Mouse (Mus musculus): ENCODE results near the gene Xrcc4. TPM values are rescaled to one million over a fixed set of nuclear protein-coding genes. Genes with fewer than 3 reads are reported as not detected.
A peak's percentile ranks its signal among the peaks of the same experiment; 100 is the strongest.
"Not testable (repeated sequence)": the region's sequence is repeated elsewhere in the genome, so short reads cannot be mapped to it uniquely, and the experiment has no call there.

The Xrcc4 gene
- polyA plus RNA-seq, 1 experiment from 2014 or later = 5.8 TPM

GRCm38 (mm10) chr13:89779208-89779911, 310.0 kb downstream of the Xrcc4 start:
- Histone ChIP-seq H3K9ac (ENCODE audit: low read depth, low read length) (no peak overlapping the region), H3K27ac (ENCODE audit: low read length) (no peak overlapping the region), H3K4me2 (ENCODE audit: low read depth, low read length) (no peak overlapping the region), H3K4me3 (ENCODE audit: low read depth, low read length) (no peak overlapping the region), H3K4me1 (ENCODE audit: control insufficient read depth, low read depth, low read length) (no peaks in the 10 kb centered on the region), H3K36me3 (ENCODE audit: control insufficient read depth, insufficient read depth) (no peaks in the 10 kb centered on the region), H3K27me3 (ENCODE audit: control insufficient read depth, insufficient read depth, low read depth, low read length) (no peaks in the 10 kb centered on the region), H3K9me3 (replicated peaks; ENCODE audit: control insufficient read depth, low read length) (no peaks in the 10 kb centered on the region)
- no peak for ATAC-seq (ENCODE audit: low read depth)
- WGBS (ENCODE audit: insufficient replicate concordance) = 42% methylated on average over 7 of the region's 7 CpGs

- Histone ChIP-seq H3K9ac (ENCODE audit: low read depth, low read length) (no peak overlapping the region), H3K4me2 (ENCODE audit: low read depth, low read length) (no peak overlapping the region), H3K27me3 (ENCODE audit: control insufficient read depth, insufficient read depth, low read depth, low read length) (no peaks in the 10 kb centered on the region), H3K36me3 (ENCODE audit: control insufficient read depth, insufficient read depth) (no peaks in the 10 kb centered on the region), H3K9me3 (replicated peaks; ENCODE audit: control insufficient read depth, low read length) (no peaks in the 10 kb centered on the region), H3K4me3 (ENCODE audit: low read depth, low read length) (no peak overlapping the region), H3K27ac (ENCODE audit: low read length) (no peak overlapping the region), H3K4me1 (ENCODE audit: control insufficient read depth, low read depth, low read length) (no peaks in the 10 kb centered on the region)
- WGBS (ENCODE audit: insufficient replicate concordance) = 82% methylated on average over 1 of the region's 1 CpGs
- ATAC-seq (ENCODE audit: low read depth) = no peak
Measured at GRCm38 (mm10) chr13:89777764-89778163, 311.6 kb downstream of the Xrcc4 start.

DNA sequence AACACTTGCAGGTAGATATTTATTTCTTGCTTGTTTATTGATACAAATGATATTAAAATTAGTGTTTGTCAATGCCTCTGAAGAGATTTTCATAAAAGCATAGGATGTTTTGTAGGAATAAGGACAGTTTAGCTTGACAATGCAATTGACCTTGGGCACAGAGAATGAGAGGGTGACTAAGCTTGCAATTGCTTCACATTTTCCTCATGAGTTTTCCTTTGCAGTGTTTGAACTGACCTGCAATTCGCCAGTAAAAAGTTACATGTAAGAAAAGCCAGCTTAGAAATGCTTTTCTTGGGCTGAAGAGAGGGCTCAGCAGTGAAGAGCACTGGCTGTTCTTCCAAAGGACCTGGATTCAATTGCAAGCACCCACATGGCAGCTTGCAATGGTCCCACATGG, 312.3 kb downstream of the Xrcc4 start:
- Histone ChIP-seq H3K27ac (ENCODE audit: low read length) (no peak overlapping the region), H3K4me3 (ENCODE audit: low read depth, low read length) (no peak overlapping the region)
- 30% methylated on average over 1 of the region's 1 CpGs for WGBS (ENCODE audit: insufficient replicate concordance)

GRCm38 (mm10) chr13:89766551-89766950, 322.9 kb downstream of the Xrcc4 start:
- H3K4me1 ChIP-seq (ENCODE audit: control insufficient read depth, low read depth, low read length) = no peaks in the 10 kb centered on the region
- H3K9ac ChIP-seq (ENCODE audit: low read depth, low read length) = no peak overlapping the region
- no peak for ATAC-seq (ENCODE audit: low read depth)
- H3K27me3 ChIP-seq (ENCODE audit: control insufficient read depth, insufficient read depth, low read depth, low read length) = no peaks in the 10 kb centered on the region
- H3K9me3 ChIP-seq (replicated peaks; ENCODE audit: control insufficient read depth, low read length) = no peaks in the 10 kb centered on the region
- H3K4me2 ChIP-seq (ENCODE audit: low read depth, low read length) = no peak overlapping the region
- no peak overlapping the region for H3K4me3 ChIP-seq (ENCODE audit: low read depth, low read length)
- no peaks in the 10 kb centered on the region for H3K36me3 ChIP-seq (ENCODE audit: control insufficient read depth, insufficient read depth)
- H3K27ac ChIP-seq (ENCODE audit: low read length) = no peak overlapping the region
- 46% methylated on average over 1 of the region's 1 CpGs for WGBS (ENCODE audit: insufficient replicate concordance)

More for the DNA sequence above, 312.3 kb downstream of the Xrcc4 start:
- H3K27me3 ChIP-seq (ENCODE audit: control insufficient read depth, insufficient read depth, low read depth, low read length) = no peaks in the 10 kb centered on the region
- no peak overlapping the region for H3K9ac ChIP-seq (ENCODE audit: low read depth, low read length)
- no peak for ATAC-seq (ENCODE audit: low read depth)
- no peaks in the 10 kb centered on the region for H3K36me3 ChIP-seq (ENCODE audit: control insufficient read depth, insufficient read depth)
- H3K9me3 ChIP-seq (replicated peaks; ENCODE audit: control insufficient read depth, low read length) = no peaks in the 10 kb centered on the region
- H3K4me1 ChIP-seq (ENCODE audit: control insufficient read depth, low read depth, low read length) = no peaks in the 10 kb centered on the region
- H3K4me2 ChIP-seq (ENCODE audit: low read depth, low read length) = no peak overlapping the region

- H3K4me2 ChIP-seq (ENCODE audit: low read depth, low read length) = no peak overlapping the region
- H3K9me3 ChIP-seq (replicated peaks; ENCODE audit: control insufficient read depth, low read length) = no peaks in the 10 kb centered on the region
- H3K27ac ChIP-seq (ENCODE audit: low read length) = no peak overlapping the region
- no peaks in the 10 kb centered on the region for H3K36me3 ChIP-seq (ENCODE audit: control insufficient read depth, insufficient read depth)
- 0 out of 2 replicates have a peak, but pooled peaks have one; percentile 27 for ATAC-seq (ENCODE audit: low read depth)
- no peak overlapping the region for H3K4me3 ChIP-seq (ENCODE audit: low read depth, low read length)
- no peaks in the 10 kb centered on the region for H3K4me1 ChIP-seq (ENCODE audit: control insufficient read depth, low read depth, low read length)
- no peaks in the 10 kb centered on the region for H3K27me3 ChIP-seq (ENCODE audit: control insufficient read depth, insufficient read depth, low read depth, low read length)
- WGBS (ENCODE audit: insufficient replicate concordance) = 54% methylated on average over 3 of the region's 3 CpGs
- H3K9ac ChIP-seq (ENCODE audit: low read depth, low read length) = no peak overlapping the region
Measured at GRCm38 (mm10) chr13:89765966-89766365, 323.4 kb downstream of the Xrcc4 start.

DNA sequence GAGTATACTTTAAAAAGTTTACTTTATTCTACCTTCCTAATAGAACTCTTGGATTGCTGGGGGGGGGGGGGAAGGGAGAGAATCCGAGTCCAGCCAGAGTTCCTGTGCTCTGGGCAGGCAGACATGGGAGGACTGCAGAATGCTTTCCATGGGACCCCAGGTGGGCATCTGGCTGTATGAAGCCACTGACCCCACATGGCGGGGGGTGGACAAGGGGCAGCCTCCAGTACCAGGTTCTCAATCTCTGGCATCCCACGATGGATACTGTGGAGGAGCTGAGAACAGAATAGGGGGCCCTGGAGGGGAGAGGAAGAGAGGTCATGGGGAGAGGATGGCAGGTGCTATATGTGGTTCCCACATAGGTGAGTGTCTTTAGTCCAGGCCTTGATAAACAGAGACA, 327.1 kb downstream of the Xrcc4 start:
- Histone ChIP-seq H3K9ac (ENCODE audit: low read depth, low read length) (no peak overlapping the region), H3K9me3 (replicated peaks; ENCODE audit: control insufficient read depth, low read length) (no peaks in the 10 kb centered on the region), H3K4me3 (ENCODE audit: low read depth, low read length) (no peak overlapping the region), H3K27ac (ENCODE audit: low read length) (no peak overlapping the region), H3K27me3 (ENCODE audit: control insufficient read depth, insufficient read depth, low read depth, low read length) (no peaks in the 10 kb centered on the region), H3K36me3 (ENCODE audit: control insufficient read depth, insufficient read depth) (no peaks in the 10 kb centered on the region), H3K4me1 (ENCODE audit: control insufficient read depth, low read depth, low read length) (no peaks in the 10 kb centered on the region), H3K4me2 (ENCODE audit: low read depth, low read length) (no peak overlapping the region)
- ATAC-seq (ENCODE audit: low read depth) = no peak
- WGBS (ENCODE audit: insufficient replicate concordance) = 36% methylated on average over 3 of the region's 3 CpGs

DNA sequence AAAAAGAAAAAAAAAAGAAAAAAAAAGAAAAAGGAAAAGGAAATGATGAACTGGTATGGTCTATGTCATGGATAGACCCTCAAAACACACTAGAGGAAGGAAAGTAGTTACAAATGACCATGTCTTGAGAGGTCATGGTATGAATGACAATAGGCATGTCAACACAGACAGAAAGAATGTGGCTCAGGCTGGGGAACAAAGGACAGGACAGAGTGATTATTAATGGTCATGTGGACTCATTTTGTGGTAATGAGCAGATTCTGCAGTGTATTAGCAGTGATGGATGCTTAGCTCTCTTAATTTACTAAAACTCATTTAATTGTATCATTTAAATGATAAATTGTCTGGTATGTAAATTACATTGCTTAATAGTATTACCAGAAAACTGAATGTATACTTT, 333.1 kb downstream of the Xrcc4 start:
- no peak for ATAC-seq (ENCODE audit: low read depth)
- no peaks in the 10 kb centered on the region for H3K4me1 ChIP-seq (ENCODE audit: control insufficient read depth, low read depth, low read length)
- no peaks in the 10 kb centered on the region for H3K27me3 ChIP-seq (ENCODE audit: control insufficient read depth, insufficient read depth, low read depth, low read length)
- H3K9me3 ChIP-seq (replicated peaks; ENCODE audit: control insufficient read depth, low read length) = no peaks in the 10 kb centered on the region
- no peak overlapping the region for H3K27ac ChIP-seq (ENCODE audit: low read length)
- H3K36me3 ChIP-seq (ENCODE audit: control insufficient read depth, insufficient read depth) = no peaks in the 10 kb centered on the region
- no peak overlapping the region for H3K9ac ChIP-seq (ENCODE audit: low read depth, low read length)
- H3K4me3 ChIP-seq (ENCODE audit: low read depth, low read length) = no peak overlapping the region
- no peak overlapping the region for H3K4me2 ChIP-seq (ENCODE audit: low read depth, low read length)

DNA sequence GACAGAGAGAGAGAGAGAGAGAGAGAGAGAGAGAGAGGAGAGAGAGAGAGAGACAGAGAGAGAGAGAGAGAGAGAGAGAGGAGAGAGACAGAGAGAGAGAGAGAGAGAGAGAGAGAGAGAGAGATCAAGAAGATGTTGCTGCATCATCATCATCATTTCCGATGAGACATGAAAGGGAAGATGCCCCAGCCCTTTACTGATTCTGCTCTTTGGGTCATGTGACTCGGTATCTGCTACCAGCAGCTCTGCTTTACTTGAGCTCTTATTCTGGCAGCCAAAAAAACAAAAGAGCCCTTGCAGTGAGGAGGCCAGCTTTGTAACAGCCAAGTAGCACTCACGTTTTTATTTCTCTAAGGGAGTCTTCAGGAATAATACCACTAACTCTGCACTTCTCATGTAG, 338.8 kb downstream of the Xrcc4 start:
- H3K4me1 ChIP-seq (ENCODE audit: control insufficient read depth, low read depth, low read length); H3K9ac ChIP-seq (ENCODE audit: low read depth, low read length); H3K4me3 ChIP-seq (ENCODE audit: low read depth, low read length); ATAC-seq (ENCODE audit: low read depth); H3K27me3 ChIP-seq (ENCODE audit: control insufficient read depth, insufficient read depth, low read depth, low read length); H3K9me3 ChIP-seq (replicated peaks; ENCODE audit: control insufficient read depth, low read length); H3K36me3 ChIP-seq (ENCODE audit: control insufficient read depth, insufficient read depth); H3K4me2 ChIP-seq (ENCODE audit: low read depth, low read length); H3K27ac ChIP-seq (ENCODE audit: low read length): not testable (repeated sequence)
- WGBS (ENCODE audit: insufficient replicate concordance) = 26% methylated on average over 3 of the region's 3 CpGs

DNA sequence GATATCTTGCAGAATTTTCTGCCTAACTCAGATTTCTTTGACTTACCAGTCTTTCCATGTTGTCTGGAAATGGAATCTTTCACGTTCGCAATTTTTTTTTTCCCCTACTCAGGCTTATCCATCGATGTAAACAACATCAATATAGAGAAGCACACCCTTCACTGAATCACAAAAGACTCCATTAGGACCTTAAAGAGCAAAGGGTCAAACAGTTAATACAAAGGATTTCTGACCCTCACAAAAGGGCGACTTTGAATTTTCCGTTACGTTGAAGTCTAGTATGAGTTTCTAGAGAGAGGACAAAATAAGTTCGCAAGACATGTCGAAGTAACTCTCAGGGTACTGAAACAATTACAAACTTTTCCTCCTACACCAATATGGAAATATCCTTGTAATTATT, 346.2 kb downstream of the Xrcc4 start:
- no peak overlapping the region for H3K4me3 ChIP-seq (ENCODE audit: low read depth, low read length)

More for the DNA sequence above, 346.2 kb downstream of the Xrcc4 start:
- H3K36me3 ChIP-seq (ENCODE audit: control insufficient read depth, insufficient read depth) = no peaks in the 10 kb centered on the region
- no peak overlapping the region for H3K9ac ChIP-seq (ENCODE audit: low read depth, low read length)
- H3K27ac ChIP-seq (ENCODE audit: low read length) = no peak overlapping the region
- no peak for ATAC-seq (ENCODE audit: low read depth)
- H3K27me3 ChIP-seq (ENCODE audit: control insufficient read depth, insufficient read depth, low read depth, low read length) = peaks cover 35% of the 10 kb centered on the region
- H3K4me1 ChIP-seq (ENCODE audit: control insufficient read depth, low read depth, low read length) = no peaks in the 10 kb centered on the region; the same call in 1 of the 2 replicates
- 16% methylated on average over 8 of the region's 8 CpGs for WGBS (ENCODE audit: insufficient replicate concordance)
- no peaks in the 10 kb centered on the region for H3K9me3 ChIP-seq (replicated peaks; ENCODE audit: control insufficient read depth, low read length)
- no peak overlapping the region for H3K4me2 ChIP-seq (ENCODE audit: low read depth, low read length)
